Mouse (Mus musculus) B cell, adult 2 months (primary cell): ENCODE measurements around the gene Cep170b.

Experiments used
- DNase-seq, 2 experiments: peaks; one replicate each; pipeline ENCODE4 v3.0.0; 2022

The Cep170b gene

DNA sequence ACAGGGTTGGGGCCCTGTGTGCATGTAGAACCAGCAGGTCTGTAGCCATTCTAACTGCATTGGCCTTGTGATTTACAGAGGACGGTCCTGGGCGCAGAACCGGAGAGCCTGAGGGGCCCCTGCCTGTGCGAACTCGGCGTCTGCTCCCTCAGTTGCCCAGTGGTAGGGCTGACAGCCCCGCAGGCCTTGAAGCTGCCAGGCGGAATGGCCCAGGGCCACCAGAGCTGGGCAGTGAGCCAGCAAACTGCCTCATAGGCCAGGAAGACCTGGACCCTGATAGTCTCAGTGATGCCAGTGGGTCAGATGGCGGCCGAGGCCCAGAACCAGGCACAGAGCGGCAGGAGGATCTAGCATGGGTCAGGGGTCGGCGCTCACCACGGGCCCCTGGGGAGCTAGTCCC lies 17.5 kb downstream of the Cep170b start:
- no peak for DNase-seq

DNA sequence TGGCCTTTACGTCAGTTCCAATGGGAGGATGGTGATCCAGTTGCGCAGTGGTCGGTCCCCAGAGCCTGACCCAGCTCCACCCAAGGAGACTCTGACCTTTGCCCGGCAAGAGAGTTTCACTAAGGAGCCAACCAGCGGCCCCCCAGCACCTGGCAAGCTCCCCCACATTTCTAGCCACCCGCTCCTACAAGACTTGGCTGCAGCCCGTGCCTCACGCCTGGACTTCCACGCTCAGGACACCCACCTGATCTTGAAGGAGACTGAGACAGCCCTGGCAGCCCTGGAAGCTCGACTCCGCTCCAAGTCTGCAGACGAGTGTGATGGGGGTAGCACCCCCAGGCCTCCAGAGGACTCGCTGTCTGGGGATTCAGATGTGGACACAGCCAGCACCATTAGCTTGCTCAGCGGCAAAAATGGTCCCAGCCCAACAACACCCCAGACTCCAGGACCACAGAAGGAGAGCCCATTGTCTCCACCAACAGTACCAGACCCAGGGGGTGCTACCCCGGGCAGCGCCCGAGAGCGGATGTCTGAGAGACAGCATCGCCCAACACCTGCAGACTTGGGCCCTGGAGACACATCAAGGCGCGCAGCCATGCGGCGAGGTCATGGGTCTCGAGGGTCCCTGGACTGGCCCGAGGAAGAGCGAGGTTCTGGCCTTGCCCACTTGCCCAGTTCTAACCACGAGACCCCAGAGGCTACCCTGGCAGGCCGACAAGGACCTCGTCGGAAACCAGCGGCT lies 18.2 kb downstream of the Cep170b start:
- DNase-seq: no peak

DNA sequence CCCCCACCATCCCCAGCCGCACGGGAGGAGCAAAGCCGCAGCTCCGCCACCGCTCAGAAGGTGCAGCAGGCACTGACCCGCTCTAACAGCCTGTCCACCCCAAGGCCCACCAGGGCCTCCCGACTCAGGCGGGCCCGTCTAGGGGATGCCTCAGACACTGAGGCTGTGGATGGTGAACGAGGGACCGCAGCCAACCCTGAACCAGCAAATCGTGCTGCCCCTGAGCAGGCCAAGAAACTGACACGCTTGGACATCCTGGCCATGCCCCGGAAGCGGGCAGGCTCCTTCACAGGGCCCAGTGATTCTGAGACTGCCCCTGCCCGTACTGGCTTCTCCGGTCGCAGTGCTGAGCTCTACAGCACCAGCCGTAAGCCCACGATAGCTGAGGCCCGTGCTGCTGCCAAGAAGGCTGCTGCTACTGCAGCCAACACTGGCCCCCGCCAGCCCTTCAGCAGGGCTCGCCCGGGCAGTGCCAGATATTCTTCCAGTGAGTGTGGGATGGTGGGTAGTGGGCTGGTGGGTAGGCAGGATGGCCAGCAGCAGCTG lies 18.8 kb downstream of the Cep170b start:
- DNase-seq: no peak

DNA sequence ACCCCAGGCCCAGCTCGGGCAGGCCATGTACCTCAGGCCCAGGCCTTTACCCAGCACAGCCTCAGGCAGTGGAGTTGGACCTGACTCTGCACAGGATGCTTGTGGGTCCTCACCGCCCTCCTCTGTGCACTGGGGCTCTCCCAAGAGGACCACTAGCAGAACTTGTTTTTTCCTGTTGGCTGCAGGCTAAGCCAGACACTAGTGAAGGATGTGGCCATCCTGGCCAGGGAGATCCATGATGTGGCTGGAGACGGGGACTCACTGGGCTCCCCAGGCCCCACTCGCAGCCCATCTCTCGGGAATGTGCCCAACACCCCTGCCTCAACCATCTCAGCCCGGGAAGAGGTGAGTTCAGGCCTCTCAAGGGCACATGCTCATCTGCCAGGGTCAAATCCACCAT lies 22.5 kb downstream of the Cep170b start:
- peak; percentile 15 to 19 for DNase-seq

DNA sequence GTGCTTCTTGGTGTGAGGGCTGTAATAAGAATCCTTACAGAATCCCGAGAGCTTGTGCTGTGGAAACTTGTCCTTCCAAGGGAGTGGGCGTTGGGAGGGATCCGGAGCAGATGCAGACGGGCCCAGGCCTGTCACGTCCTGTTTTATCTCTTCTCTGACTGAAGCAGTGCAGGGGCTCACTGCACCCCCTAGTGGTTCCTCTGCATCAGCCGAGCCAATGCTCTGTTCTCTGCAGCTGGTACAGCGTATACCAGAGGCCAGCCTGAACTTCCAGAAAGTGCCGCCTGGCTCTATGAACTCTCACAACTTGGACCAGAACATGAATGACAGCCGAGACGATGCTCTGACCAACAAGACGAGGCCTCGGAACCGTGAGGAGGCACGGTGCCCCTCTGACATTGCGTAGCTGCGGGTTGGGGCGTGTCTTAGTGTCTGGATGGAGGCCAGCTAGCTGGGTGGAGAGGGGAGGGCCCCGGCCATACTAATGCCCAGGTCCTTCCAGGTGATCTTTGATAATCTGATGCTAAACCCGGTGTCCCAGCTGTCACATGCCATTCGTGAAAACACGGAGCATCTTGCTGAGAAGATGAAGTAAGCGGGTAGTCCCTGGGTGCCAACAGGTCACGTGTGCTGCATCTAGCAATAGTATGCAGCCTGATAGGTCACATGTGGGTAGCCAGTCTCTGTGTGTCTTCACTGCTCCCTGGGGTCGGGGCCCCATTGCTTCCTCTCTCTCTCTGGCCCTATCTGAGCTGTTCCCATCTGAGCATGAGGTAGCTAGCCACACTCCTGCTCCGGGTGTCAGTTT lies 23.1 kb downstream of the Cep170b start:
- peak; percentile 82 to 83 for DNase-seq

DNA sequence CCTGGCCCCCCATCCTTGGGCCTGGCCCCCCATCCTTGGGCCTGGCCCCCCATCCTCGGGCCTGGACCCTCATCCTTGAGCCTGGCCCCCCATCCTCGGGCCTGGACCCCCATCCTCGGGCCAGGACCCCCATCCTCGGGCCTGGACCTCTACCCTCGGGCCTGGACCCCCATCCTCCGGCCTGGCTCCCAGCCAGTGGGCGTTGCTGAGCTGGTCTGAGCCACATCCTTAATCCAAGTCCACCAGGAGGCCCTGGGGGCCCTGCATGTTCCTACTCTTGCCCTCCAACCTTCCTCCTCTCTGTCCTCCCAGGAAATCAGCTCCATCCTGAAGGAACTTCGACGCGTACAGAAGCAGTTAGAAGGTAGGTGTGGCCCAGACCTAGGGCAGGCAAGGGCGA lies 24.0 kb downstream of the Cep170b start:
- DNase-seq: no peak

DNA sequence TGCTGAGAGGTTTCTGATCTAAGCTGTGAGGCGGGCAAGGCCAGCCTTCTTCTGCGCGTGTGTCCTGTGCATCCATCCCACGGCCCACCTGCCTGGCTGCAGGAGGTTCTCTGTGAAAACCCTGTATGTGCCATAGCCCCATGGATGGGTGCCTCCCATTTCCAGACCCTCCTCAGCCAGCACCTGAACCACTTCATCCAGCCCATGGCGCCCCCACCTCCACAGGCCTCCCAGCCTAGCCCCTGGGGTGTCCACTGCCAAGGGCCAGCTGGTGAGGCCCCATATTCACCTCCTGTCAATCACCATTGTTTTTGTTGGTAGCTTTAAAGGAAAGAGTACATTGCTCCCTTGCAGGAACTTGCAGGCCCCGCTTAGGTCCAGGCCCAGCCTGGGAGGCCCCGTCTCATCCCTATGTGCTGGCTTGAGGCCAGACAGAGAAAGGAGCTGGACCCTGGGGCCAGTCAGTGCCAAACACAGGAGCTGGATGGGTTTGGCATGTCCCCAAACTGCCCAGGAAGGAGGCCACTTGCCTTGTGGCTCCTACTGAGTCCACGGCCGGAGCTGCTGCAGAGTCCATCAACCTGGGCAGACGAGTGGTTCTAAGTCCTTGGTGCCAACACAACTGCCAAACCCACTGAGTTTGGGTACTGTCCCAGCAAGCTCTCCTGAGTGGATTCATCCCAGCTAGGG lies 24.8 kb downstream of the Cep170b start:
- DNase-seq: no peak

DNA sequence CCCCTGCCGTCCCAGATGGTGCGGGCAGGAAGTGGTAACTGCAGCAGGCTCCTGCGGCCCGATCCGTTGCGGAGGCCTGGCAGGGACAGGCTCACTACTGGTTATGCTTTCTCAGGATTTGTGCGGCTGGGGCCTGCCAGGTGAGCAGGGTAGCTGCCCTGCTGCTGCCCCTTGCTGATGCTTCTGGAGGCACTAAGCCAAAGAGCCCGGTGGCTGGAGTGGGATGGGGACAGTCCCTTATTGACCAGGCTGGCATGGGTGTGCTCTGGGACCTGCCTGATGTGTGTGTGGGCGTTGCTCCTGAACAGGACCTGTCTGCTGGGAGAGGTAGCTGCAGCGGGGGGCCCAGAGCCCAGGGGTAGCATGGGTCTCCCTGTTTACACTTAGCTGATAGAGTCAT lies 25.5 kb downstream of the Cep170b start:
- DNase-seq: no peak

DNA sequence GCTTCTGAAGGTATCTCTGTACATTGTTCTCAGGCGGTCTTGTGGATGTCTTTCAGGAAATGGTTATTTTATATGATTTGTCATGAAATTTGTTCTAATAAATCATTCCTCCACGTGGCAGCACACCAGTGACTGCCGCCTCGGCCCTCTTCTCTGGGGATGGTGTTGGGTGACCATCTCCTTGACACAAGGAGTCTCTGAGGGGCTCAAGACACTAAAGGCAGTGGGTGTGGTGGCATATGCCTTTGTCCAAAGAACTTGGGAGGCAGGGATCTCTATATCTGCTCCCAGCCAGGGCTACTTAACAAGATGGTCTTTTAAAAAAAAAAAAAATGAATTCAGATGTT lies 26.2 kb downstream of the Cep170b start:
- DNase-seq: no peak

DNA sequence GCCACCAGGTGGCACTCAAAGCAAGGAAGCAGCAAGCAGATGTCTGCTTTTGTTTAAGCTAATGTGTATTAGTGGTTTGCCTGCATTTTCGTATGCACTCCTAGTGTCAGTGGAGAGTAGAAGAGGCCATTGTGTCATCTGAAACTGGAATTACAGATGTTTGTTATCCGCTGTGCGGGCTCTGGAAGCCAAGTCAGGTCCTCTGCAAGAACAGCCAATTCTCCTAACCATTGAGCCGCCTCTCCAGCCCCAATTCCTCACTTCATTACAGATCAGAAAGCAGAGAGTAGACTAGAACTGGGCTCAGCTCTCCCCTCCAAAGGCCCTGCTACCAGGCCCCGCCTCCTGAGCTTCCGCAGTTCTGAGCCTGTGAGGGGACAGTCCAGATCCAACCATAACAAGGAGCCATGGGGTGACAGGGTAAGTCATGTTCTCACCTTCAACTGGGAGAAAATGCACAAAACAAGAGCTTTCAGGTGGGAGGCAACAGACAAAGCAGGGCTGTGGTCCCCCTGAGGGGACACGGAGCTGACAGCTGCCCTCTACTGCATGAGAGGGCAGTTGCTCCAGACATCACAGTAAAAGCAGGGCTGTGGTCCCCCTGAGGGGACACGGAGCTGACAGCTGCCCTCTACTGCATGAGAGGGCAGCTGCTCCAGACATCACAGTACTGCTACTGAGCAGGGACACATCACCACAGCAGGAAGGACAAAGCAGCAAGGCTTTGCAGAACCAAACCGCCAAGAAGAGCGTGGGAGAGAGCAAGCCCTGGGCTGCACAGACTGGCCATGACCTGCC lies 26.8 kb downstream of the Cep170b start:
- peak; percentile 65 to 67 for DNase-seq

DNA sequence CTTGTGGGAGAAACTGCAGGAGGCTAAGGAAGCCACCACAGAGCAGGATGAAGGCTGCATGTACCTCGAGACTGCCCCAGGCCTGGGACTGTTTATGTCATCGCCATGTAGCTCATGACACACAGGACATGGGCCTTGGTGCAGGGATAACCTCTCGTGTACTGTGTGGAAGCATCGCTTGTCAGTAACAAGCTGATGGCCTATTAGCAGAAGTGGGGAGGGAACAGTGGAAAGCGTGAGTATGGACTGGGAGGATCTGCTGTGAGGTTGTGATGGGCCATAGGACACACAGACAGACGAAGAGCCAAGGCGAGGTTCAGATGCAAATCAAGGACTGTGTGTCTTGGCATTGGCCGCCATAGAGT lies 27.3 kb downstream of the Cep170b start:
- DNase-seq: no peak

DNA sequence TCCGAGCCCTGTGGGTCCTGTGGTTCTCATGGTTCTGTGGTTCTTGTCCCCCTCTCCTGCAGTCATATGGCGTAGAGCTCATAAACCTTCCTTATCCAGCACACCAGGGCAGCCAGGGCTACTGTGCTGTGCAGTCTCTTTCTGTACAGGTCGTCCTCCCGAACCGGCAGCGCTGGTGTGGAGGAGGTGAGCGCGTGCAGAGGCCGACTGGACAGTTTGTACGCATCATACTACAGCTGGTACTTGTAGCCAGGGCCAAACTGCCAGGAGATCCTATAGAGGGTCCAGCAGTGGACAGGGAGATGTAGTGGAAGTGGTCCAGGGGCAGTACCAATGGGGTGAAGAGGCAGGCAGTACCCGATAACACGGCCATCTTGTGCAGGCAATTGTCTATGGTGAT lies 30.7 kb downstream of the Cep170b start:
- DNase-seq: no peak

DNA sequence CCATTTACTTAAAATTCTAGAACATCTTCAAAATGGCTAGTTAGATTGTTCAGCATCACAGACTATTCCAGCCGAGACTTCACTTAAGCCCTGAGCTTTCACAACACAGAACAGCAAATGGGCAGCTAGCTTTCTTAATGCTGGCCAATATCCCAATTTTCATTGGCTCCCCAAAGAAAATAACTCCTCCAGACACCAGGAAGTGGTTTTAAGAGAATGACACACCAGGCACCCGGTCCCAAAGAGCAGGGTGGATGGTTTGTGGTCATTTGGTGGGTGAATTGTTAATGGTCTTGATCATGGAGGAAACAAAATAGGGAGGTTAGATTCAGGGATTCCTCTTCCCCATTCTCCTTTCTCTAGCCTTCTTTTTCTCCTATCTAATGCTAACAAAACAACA lies 32.1 kb downstream of the Cep170b start:
- no peak for DNase-seq

DNA sequence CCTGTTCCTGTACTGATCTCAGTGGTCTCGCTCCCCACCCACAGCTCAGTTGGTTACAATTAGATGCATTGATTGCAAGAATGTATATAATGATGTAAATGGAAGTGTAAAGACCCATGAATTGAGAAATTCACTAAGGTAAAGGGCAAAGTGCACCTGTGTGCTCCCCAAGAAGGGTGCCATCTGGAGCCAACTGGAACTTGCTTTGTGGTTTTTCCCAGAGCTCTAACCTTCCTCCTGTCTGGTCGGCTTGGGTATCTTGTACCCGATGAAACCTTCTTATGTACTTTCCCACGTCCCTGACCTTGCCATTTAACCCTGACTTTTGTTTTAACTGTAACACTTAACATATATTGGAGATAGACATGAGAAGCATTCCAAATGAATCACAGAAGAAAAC lies 35.6 kb downstream of the Cep170b start:
- DNase-seq: no peak

DNA sequence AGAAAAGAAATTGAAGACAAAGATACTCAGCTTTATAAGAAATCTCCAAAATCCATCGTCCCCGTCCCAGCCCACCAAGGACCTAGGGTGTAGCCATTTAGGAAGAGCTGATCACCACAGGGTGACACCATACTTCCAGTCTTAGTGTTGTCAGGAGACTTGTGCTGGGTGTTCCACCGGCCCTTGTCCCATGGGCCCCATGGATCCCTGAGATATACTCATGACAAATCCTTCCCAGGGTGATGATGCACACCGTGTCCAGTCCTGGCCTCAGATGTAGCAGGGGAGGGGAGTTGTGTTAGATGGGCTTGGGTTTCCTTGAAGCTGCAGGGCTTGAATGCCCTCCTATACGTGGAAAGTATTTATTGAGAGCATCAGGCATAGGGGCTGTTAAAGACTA lies 37.6 kb downstream of the Cep170b start:
- DNase-seq: no peak

DNA sequence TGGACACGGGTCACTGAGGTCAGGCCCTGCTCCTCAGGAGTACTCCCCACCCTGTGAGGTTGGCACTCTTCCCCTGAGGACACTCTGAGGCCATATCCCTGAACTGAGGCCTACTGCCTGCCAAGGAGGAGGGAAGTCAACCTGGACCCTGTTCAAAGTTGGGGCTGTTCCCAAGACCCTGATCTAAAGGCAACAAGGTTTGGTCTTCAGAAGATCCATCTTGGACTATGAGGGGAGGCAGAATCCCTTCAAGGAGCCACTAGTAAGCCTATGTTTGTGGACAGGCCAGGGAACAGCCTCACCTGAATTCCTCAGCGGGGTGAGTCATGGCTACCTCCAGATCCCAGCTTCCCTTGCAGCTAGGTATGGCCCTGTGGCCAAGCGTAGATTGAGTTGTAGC lies 39.2 kb downstream of the Cep170b start:
- DNase-seq: no peak

DNA sequence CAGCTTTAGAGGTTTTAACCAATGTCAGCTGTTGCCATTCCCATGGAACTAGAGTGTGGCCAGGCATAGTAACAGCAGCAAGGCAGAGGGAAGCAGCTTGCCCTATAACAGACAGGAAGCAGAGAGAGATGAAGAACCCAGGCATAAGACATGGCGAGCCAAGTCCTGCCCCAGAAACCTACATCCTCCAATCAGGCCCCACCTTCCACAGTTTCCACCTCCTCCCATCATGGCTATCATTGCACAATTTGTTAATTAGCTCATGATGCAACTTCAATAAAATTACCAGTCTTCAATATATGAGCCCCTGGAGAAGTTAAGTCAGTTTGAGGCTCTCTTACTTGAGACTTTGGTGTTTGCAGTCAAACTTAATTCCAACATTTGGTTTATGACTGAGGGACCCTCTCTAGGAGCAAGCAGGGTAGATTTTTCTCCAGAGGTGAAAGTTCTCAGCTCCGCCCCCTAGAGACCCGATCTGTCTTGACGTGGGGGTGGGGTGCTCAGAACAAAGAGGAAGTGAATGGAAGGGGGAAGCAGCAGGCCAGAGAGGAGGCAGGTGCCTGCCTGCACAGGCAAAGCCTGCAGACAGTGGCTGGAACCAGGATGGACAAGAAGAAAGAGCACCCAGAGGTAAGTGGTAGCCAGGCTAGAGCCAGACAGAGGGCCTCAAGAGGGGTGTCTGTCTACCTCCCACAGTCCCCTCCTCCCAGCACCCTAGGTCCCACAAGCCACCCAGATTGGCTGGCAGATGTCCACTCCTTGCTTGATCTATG lies 40.1 kb downstream of the Cep170b start, which contains the start of gene Pld4:
Gene Pld4, plus strand, starts transcription at position 502 of the 773 bp plus-strand sequence.
- peak; percentile 79 to 81 for DNase-seq

DNA sequence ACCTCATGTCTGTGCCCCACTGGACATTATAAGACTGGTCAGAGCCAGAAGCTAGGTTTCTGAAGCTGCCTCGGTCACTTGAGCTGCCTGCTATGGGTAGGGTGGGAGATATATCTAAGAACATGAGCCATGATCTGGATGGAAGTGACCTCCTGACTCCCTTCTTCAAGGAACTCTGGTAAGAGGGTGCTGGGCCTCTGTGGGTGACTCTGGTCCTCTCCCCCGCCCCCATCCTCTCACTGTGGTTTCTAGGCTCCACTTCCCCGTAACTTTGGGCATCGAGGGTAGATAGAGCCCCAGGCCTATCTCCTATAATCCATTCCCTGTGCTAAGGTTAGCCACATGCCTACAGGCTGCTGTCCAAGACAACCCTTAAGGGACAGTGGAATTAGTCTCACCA lies 41.2 kb downstream of the Cep170b start:
- DNase-seq: peak; percentile 14 to 30

DNA sequence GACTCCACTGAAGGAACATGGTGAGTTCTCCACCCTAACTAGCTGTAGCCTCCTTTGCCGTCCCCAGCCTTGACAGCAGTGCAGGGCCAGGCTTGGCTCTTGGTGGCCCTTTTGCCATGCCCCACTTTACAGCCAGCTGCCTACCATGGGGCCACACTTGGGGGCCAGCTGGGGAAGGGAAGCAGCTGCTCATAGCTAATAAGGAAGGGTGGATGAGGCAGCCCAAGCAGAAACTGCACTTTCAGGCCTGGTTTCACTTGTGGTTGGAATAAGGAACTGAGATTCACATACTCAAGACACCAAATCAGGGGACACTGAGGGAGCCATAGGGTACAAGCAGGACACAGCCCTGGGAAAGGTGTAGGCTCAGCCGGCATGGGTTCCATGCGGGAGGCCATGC lies 41.8 kb downstream of the Cep170b start:
- peak; percentile 77 to 79 for DNase-seq

DNA sequence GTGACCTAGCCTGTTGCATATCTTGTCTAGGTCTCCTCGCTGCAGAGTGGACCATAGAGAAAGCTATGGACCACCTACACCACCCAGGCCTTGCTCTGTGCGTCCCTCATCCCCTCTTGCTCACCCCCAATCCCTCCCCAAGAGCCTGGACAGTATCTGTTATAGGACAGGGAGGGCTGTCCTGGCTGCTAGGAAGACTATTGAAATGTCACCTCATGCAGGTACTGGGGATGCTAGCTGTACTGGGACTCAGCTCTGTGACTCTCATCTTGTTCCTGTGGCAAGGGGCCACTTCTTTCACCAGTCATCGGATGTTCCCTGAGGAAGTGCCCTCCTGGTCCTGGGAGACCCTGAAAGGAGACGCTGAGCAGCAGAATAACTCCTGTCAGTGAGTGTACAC lies 42.9 kb downstream of the Cep170b start:
- DNase-seq: no peak

DNA sequence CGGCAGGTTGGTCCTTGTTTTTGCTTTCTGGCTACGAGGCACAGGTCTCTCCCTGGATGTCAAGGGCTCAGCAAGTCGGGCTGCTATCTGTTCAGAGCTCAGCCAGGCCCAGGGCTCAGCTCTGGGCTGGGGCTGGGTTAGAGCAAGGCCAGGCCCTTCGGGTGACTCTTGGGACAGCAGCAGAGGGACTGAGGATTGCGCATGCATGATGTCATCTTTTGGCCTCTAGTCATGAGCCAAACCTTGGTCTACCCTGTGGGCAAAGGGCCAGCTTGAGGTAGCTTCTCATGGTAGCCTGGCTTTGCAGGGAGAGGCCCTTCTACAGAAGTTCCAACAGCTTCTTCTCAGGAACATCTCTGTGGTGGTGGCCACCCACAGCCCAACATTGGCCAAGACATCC lies 43.9 kb downstream of the Cep170b start:
- DNase-seq: no peak

DNA sequence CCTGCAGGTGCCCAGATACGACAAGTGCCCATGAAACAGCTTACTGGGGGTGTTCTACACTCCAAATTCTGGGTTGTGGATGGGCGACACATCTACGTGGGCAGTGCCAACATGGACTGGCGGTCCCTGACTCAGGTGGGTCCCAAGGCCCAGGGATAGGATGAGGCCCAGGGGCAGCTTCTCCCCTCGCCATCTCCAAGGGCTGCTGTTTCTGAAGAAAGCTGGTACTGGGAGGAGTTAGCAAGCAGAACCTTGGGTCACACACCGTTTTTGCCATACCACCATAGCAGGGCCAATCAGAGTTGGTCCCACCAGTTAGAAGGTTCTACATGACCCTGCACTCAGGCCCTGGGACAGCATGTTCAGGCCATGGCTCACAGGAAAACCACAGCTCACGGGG lies 44.7 kb downstream of the Cep170b start:
- DNase-seq: no peak
